Mouse (Mus musculus) liver, postnatal 0 days (tissue): ENCODE data around the gene Spdl1. TPM values are rescaled to one million over a fixed set of nuclear protein-coding genes. Genes with fewer than 3 reads are reported as not detected.
A peak's percentile ranks its signal among the peaks of the same experiment; 100 is the strongest.

Experiments used
- ATAC-seq: fragments of 200-750 bp; cut with Nextera tagmentation; 2 replicates; pipeline ENCODE4 v1.8.0; 2017; ENCODE audit warnings: mild to moderate bottlenecking, moderate library complexity
- DNase-seq: peaks from one replicate; pipeline ENCODE4 v3.0.0-alpha.2; 2016
- H3K27ac ChIP-seq: fragments of 300-500 bp; sonication (generic); 2 replicates; pipeline ENCODE4 v1.5.1; 2014; ENCODE audit warnings: antibody characterized with exemption, moderate library complexity, mild to moderate bottlenecking, low read depth
- H3K27me3 ChIP-seq: fragments of 300-500 bp; sonication (generic); 2 replicates; pipeline ENCODE4 v1.6.1; 2014; ENCODE audit warnings: low read length, control low read depth, mixed read lengths; ENCODE audit not compliant: insufficient read depth
- H3K36me3 ChIP-seq: fragments of 300-500 bp; sonication (generic); replicated peaks from 2 replicates; pipeline ENCODE4 v1.6.1; 2014; ENCODE audit warnings: mild to moderate bottlenecking, control low read depth, low read length, moderate library complexity, mixed read lengths; ENCODE audit not compliant: insufficient read depth
- H3K4me1 ChIP-seq: fragments of 300-500 bp; sonication (generic); 2 replicates; pipeline ENCODE4 v1.6.1; 2014; ENCODE audit warnings: antibody characterized with exemption, mild to moderate bottlenecking, control low read depth; ENCODE audit not compliant: insufficient read depth
- H3K4me2 ChIP-seq: fragments of 300-500 bp; sonication (generic); 2 replicates; pipeline ENCODE4 v1.6.1; 2014; ENCODE audit warnings: low read depth, mild to moderate bottlenecking, low read length, moderate library complexity, mixed read lengths
- H3K4me3 ChIP-seq: fragments of 300-500 bp; sonication (generic); 2 replicates; pipeline ENCODE4 v1.5.1; 2014; ENCODE audit warnings: low read depth, low read length
- H3K9ac ChIP-seq: fragments of 300-500 bp; sonication (generic); replicated peaks from 2 replicates; pipeline ENCODE4 v1.6.1; 2014; ENCODE audit warnings: mild to moderate bottlenecking, moderate library complexity
- H3K9me3 ChIP-seq: fragments of 300-500 bp; sonication (generic); 2 replicates; pipeline ENCODE4 v1.6.1; 2016; ENCODE audit warnings: mild to moderate bottlenecking, control low read depth, low read length, mixed read lengths
- CTCF ChIP-seq: sonication (generic); IDR thresholded peaks from 2 replicates; pipeline ENCODE4 v1.5.1; 2016; ENCODE audit warnings: antibody characterized with exemption, low read depth
- EP300 ChIP-seq: IDR thresholded peaks from 2 replicates; pipeline ENCODE4 v1.6.1; 2016; ENCODE audit warnings: antibody characterized with exemption, low read depth, mild to moderate bottlenecking
- WGBS: fragments of 180-500 bp; shearing (Covaris S2); extraction: QIAGEN DNeasy Blood & Tissue Kit; methylation state at CpG from one replicate; pipeline ENCODE4 v1.1.7; 2014; ENCODE audit not compliant: insufficient replicate concordance; 5-methylcytosine and 5-hydroxymethylcytosine counted together
- polyA plus RNA-seq: library from polyadenylated mRNA; unstranded; fragments of >200 nt; fragmentation: Nextera tagmentation; extraction: Ambion mirVana; gene quantifications from 2 replicates; pipeline ENCODE4 v1.2.1, GENCODE M21; 2015

The Spdl1 gene
- polyA plus RNA-seq = 4.4 and 4.6 TPM in 2 replicates

DNA sequence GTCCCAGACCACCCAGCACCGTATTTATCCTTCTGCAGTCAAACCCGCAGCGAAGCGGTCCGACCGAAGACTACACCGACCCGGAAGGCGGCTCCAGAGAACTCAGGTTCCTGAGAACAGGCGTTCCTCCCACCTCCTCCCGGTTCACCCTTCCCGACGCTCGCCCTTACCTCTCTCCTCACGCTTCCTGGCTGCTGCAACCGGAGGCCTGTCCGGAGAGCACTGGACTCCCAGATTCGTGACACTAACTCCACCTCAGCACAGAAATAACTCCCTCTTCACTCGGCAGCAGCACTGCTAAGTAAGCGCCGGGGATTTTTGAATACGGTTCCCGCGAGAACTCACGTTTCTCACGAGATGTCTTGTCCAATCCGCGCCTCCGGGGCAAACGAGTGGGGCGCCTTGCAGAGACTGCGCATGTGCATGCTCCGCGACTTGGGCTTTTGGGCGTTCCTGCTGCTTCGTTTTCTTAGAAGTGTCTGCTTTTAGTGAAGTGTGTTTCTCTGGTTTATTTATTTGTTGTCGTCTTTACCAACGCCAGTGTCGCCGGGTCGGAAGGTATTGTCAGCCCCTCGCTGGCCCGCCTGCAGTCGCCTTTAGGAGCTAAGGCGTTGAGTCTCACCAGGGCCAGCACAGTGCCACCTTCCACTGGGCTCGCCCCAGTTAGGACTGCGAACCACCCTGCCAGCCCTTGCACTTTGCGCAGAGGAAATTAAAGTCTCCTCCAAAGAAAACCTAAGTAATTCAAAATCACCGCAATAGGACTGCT lies at the start of gene Spdl1:
TSS of gene Spdl1 (minus strand) at position 324 of the 769 bp plus-strand sequence.
- peak within 1 kb of the TSS; percentile 92 for H3K4me2 ChIP-seq
- H3K4me3 ChIP-seq = peak within 1 kb of the TSS; percentile 81
- peaks cover 15% of the 10 kb centered on the region for H3K36me3 ChIP-seq
- no peak for TF ChIP-seq CTCF
- TF ChIP-seq EP300 = peak; percentile 81
- ATAC-seq = peak; percentile 98
- peak; percentile 95 for DNase-seq
- 1% methylated on average over 49 of the region's 49 CpGs for WGBS
- H3K4me1 ChIP-seq = peaks cover 8% of the 10 kb centered on the region; the same call in 1 of the 2 replicates
- H3K9ac ChIP-seq = peak within 1 kb of the TSS; percentile 85
- peak within 1 kb of the TSS; percentile 85; the same call in 1 of the 2 replicates for H3K27ac ChIP-seq
- no peaks in the 10 kb centered on the region for H3K27me3 ChIP-seq
- H3K9me3 ChIP-seq = no peaks in the 10 kb centered on the region

GRCm38 (mm10) chr11:34881528-34881927 lies 48.1 kb upstream of the Spdl1 start:
- H3K4me3 ChIP-seq = no peak overlapping the region
- no peak for ATAC-seq
- no peak for DNase-seq
- no peak overlapping the region for H3K27ac ChIP-seq
- H3K36me3 ChIP-seq = no peaks in the 10 kb centered on the region
- H3K4me1 ChIP-seq = no peaks in the 10 kb centered on the region
- no peak overlapping the region for H3K9ac ChIP-seq
- TF ChIP-seq EP300 (no peak), CTCF (peak; percentile 77)
- 38% methylated on average over 5 of the region's 5 CpGs for WGBS
- H3K9me3 ChIP-seq = no peaks in the 10 kb centered on the region
- no peaks in the 10 kb centered on the region for H3K27me3 ChIP-seq
- no peak overlapping the region for H3K4me2 ChIP-seq

DNA sequence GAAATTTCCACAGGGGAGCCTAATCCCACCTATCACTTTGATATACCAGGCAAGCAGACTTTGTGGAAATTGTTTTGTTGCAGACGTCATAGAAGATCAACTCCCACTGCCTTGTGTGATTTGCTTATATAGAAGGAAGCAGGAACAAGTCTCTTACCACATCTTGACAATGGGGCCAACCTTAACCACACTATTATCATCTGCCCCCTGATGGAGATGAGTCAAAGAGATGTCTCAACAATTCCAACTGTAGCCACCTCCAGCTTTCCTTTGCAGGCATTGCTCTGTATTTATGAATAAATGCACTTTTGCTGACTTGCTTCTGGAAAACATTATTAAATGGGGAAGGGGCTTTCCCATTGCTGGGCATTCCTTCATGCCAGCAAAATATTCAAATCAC lies 46.2 kb upstream of the Spdl1 start:
- TF ChIP-seq CTCF (no peak), EP300 (no peak)
- H3K4me2 ChIP-seq = no peak overlapping the region

GRCm38 (mm10) chr11:34873861-34874260 lies 40.4 kb upstream of the Spdl1 start:
- 73% methylated on average over 2 of the region's 2 CpGs for WGBS
- H3K4me3 ChIP-seq = no peak overlapping the region
- no peak for DNase-seq

More for the DNA sequence above, 46.2 kb upstream of the Spdl1 start:
- Histone ChIP-seq H3K4me1 (no peaks in the 10 kb centered on the region), H3K27ac (no peak overlapping the region), H3K9me3 (no peaks in the 10 kb centered on the region), H3K27me3 (no peaks in the 10 kb centered on the region), H3K9ac (no peak overlapping the region), H3K4me3 (no peak overlapping the region), H3K36me3 (no peaks in the 10 kb centered on the region)
- WGBS = 55% methylated on average over 1 of the region's 1 CpGs
- ATAC-seq = no peak
- DNase-seq = no peak

GRCm38 (mm10) chr11:34872432-34872831 lies 39.0 kb upstream of the Spdl1 start:
- no peak for TF ChIP-seq EP300
- no peak for TF ChIP-seq CTCF
- H3K4me3 ChIP-seq = no peak overlapping the region
- H3K27ac ChIP-seq = no peak overlapping the region
- H3K36me3 ChIP-seq = no peaks in the 10 kb centered on the region
- no peaks in the 10 kb centered on the region for H3K9me3 ChIP-seq
- H3K9ac ChIP-seq = no peak overlapping the region
- no peak overlapping the region for H3K4me2 ChIP-seq
- H3K27me3 ChIP-seq = no peaks in the 10 kb centered on the region
- ATAC-seq = no peak
- 72% methylated on average over 2 of the region's 2 CpGs for WGBS
- H3K4me1 ChIP-seq = no peaks in the 10 kb centered on the region
- DNase-seq = no peak

More at GRCm38 (mm10) chr11:34873861-34874260, 40.4 kb upstream of the Spdl1 start:
- Histone ChIP-seq H3K9ac (no peak overlapping the region), H3K27ac (no peak overlapping the region), H3K9me3 (no peaks in the 10 kb centered on the region), H3K4me1 (no peaks in the 10 kb centered on the region), H3K4me2 (no peak overlapping the region), H3K36me3 (no peaks in the 10 kb centered on the region), H3K27me3 (no peaks in the 10 kb centered on the region)
- ATAC-seq = no peak
- TF ChIP-seq EP300 (no peak), CTCF (no peak)

DNA sequence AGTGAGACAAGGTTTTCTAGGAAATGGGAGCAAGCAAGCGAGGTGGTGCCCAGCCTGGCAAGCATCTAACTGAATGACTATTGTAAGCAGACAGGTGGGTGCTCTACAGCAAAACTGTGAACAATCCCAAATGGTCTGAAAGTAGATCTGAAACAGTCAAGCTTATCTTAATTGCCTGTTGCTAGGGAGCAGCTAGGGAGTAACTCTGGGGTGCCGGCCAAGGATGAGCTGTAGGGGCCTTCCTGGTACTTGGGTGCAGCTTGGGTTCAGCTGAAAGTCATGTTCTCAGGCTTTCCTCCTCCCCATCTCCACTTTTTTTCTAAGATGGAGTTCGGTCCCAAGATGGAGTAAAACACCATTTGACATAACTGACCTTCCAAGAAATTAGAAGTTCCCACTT lies 38.5 kb upstream of the Spdl1 start:
- no peak overlapping the region for H3K4me3 ChIP-seq
- TF ChIP-seq CTCF (no peak), EP300 (no peak)
- no peaks in the 10 kb centered on the region for H3K4me1 ChIP-seq
- 68% methylated on average over 3 of the region's 3 CpGs for WGBS
- H3K4me2 ChIP-seq = no peak overlapping the region
- no peaks in the 10 kb centered on the region for H3K9me3 ChIP-seq
- ATAC-seq (no peak), DNase-seq (no peak)
- no peaks in the 10 kb centered on the region for H3K36me3 ChIP-seq
- H3K27ac ChIP-seq = no peak overlapping the region
- H3K9ac ChIP-seq = no peak overlapping the region
- H3K27me3 ChIP-seq = no peaks in the 10 kb centered on the region
